Mouse (Mus musculus): Measurements from ENCODE around the gene Il12a. TPM values are rescaled to one million over a fixed set of nuclear protein-coding genes. Genes with fewer than 3 reads are reported as not detected.

Gene Il12a
- total and polyA plus RNA-seq, 3 experiments, result 3.8 to 12.3 (median 11.2) TPM

DNA sequence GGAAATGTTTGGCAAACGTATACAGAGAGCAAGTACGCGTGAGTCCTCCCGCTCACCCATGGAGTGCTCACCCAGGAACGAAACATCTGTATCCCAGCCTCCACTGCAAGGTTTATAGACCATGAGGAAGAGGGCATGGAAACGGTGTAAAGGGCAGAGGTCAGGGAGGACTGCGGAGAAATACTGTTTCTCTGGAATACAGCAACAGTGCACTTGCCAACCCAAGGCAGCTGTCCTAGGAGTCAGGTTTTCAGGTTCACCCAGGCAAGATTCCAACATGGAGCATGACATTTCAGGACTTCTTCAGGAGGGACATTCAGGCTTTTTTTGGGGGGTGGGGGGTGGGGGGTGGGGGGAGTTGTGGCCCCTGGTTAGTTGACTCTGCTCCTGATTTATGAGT is 1.1 kb upstream of the Il12a start:
- in situ Hi-C loops (cut with MboI; ENCODE audit: low pct_ligation_motif_present, low pct_unique_long_range_greater_than_20kb, low sequenced_read_pairs), result no loop called here
- dilution Hi-C loops (cut with MboI; ENCODE audit: extremely low pct_ligation_motif_present, extremely low pct_unique_long_range_greater_than_20kb, low sequenced_read_pairs), result no loop called here
- peaks cover 0 to under 1% of the 10 kb centered on the region in 2 experiments for H3K36me3 ChIP-seq (replicated peaks in 1 of 2; ENCODE audit: control insufficient read depth in 1 of 2, insufficient read depth in 1 of 2, low read length in 1 of 2)
- no peak overlapping the region for H3K4me2 ChIP-seq (ENCODE audit: insufficient read depth, low read depth, poor library complexity, severe bottlenecking)
- H3K27me3 ChIP-seq (replicated peaks), result no peaks in the 10 kb centered on the region
- no peaks in the 10 kb centered on the region for H3K9me3 ChIP-seq (replicated peaks; ENCODE audit: low read length)
- H3K79me2 ChIP-seq (replicated peaks; ENCODE audit: control insufficient read depth, extremely low read depth, insufficient read depth, poor library complexity, severe bottlenecking), result no peaks in the 10 kb centered on the region
- H3K9ac ChIP-seq (ENCODE audit: insufficient read depth, low read depth), result no peak overlapping the region
- no peak for TF ChIP-seq ZKSCAN1 (IDR thresholded peaks at IDR 0.05; ENCODE audit: borderline replicate concordance, low read depth, low read length)
- TF ChIP-seq MEF2A (IDR thresholded peaks at IDR 0.05; ENCODE audit: borderline replicate concordance, low read depth, low read length), result no peak
- no peak for TF ChIP-seq POLR2AphosphoS2 (IDR thresholded peaks at IDR 0.05; ENCODE audit: low read depth, low read length)
- TF ChIP-seq ZMIZ1 (IDR thresholded peaks at IDR 0.05; ENCODE audit: low read depth, low read length), result no peak
- no peak for TF ChIP-seq RCOR1 (conservative IDR thresholded peaks at IDR 0.05; ENCODE audit: low read depth, low read length)
- no peak for TF ChIP-seq PAX5 (IDR thresholded peaks at IDR 0.05; ENCODE audit: low read length)
- TF ChIP-seq ELF1 (IDR thresholded peaks at IDR 0.05; ENCODE audit: low read depth, low read length), result no peak
- TF ChIP-seq CHD1 (IDR thresholded peaks at IDR 0.05; ENCODE audit: low read depth, low read length), result no peak
- no peak for TF ChIP-seq MAFK (IDR thresholded peaks at IDR 0.05; ENCODE audit: insufficient replicate concordance, low read length)
- no peak overlapping the region for H3K4me3 ChIP-seq (replicated peaks in 1 of 3; ENCODE audit: low read depth in 2 of 3, low read length in 2 of 3, poor library complexity in 1 of 3)
- DNase-seq (ENCODE audit: extremely low read depth), result no peak
- peaks cover 6 to 27% of the 10 kb centered on the region in 2 experiments; a peak in 3 of 4 replicates for H3K4me1 ChIP-seq (ENCODE audit: control insufficient read depth in 1 of 2, insufficient read depth in 2 of 2)
- H3K27ac ChIP-seq (ENCODE audit: insufficient read depth, low read depth), result no peak overlapping the region

DNA sequence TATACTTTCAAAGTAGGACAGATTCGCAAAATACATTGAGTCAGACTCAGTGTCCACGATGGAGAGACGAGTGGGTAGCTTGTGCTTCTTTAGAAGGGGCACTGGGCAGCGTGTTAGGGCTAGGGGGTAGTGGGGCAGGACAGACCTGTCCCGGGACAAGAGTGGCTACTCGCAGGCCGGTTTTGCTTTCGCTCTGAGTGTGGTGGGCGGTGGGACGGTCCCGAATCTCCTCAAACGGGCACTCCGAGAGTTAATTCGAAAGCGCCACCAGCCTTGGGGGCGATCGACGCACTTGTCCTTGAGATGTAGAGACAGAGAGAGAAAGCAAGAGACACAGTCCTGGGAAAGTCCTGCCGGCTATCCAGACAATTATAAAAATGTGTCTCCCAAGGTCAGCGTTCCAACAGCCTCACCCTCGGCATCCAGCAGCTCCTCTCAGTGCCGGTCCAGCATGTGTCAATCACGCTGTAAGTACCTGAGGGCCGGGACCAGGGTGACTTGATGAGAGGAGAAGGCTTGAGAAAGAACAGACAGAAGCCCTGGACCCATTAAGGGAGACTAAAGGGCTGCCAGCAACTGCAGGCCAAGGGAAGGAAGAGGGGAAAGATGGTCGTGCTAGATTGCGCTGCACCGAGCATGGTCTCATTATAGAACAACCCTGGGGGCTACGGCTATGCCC is 795 bp downstream of the Il12a start:
- H3K36me3 ChIP-seq (replicated peaks in 1 of 2; ENCODE audit: control insufficient read depth in 1 of 2, insufficient read depth in 1 of 2, low read length in 1 of 2), result peaks cover 8 to 15% of the 10 kb centered on the region in 2 experiments
- peaks cover 11 to 45% of the 10 kb centered on the region in 2 experiments for H3K4me1 ChIP-seq (ENCODE audit: control insufficient read depth in 1 of 2, insufficient read depth in 2 of 2)
- no peaks in the 10 kb centered on the region for H3K9me3 ChIP-seq (replicated peaks; ENCODE audit: low read length)
- H3K9ac ChIP-seq (ENCODE audit: insufficient read depth, low read depth), result peak overlapping the region; percentile 66
- H3K4me3 ChIP-seq (replicated peaks in 1 of 3; ENCODE audit: low read depth in 2 of 3, low read length in 2 of 3, poor library complexity in 1 of 3), result peak overlapping the region; percentile 19 to 76 (median 56)
- H3K79me2 ChIP-seq (replicated peaks; ENCODE audit: control insufficient read depth, extremely low read depth, insufficient read depth, poor library complexity, severe bottlenecking), result no peaks in the 10 kb centered on the region
- dilution Hi-C loops (cut with MboI; ENCODE audit: extremely low pct_ligation_motif_present, extremely low pct_unique_long_range_greater_than_20kb, low sequenced_read_pairs) (no loop called here), in situ Hi-C loops (cut with MboI; ENCODE audit: low pct_ligation_motif_present, low pct_unique_long_range_greater_than_20kb, low sequenced_read_pairs) (loop anchor here (5.0 kb wide), 1 partner anchor 39 kb away; no protein-coding TSS in a partner anchor)
- H3K4me2 ChIP-seq (ENCODE audit: insufficient read depth, low read depth, poor library complexity, severe bottlenecking), result peak overlapping the region; percentile 71
- H3K27me3 ChIP-seq (replicated peaks), result no peaks in the 10 kb centered on the region
- H3K27ac ChIP-seq (ENCODE audit: insufficient read depth, low read depth), result peak overlapping the region; percentile 91
- no peak for TF ChIP-seq KAT2A (IDR thresholded peaks at IDR 0.05; ENCODE audit: insufficient replicate concordance, low read length)
- no peak for TF ChIP-seq POLR2AphosphoS2 (IDR thresholded peaks at IDR 0.05; ENCODE audit: low read depth, low read length)
- TF ChIP-seq CTCF (conservative IDR thresholded peaks at IDR 0.05 in 1 of 2, IDR thresholded peaks at IDR 0.05 in 1 of 2; ENCODE audit: low read depth in 2 of 2, low read length in 2 of 2), result 0 out of 4 replicates have a peak, but pooled peaks of 1 of the 2 experiments have one; percentile 7
- 0 out of 2 replicates have a peak, but pooled peaks have one; percentile 43 for TF ChIP-seq MXI1 (IDR thresholded peaks at IDR 0.05; ENCODE audit: low read depth, low read length)
- TF ChIP-seq ZC3H11A (IDR thresholded peaks at IDR 0.05; ENCODE audit: low read depth, low read length), result no peak
- peak; percentile 70 for TF ChIP-seq EP300 (IDR thresholded peaks at IDR 0.05; ENCODE audit: low read length)
- peak; percentile 62 for TF ChIP-seq BHLHE40 (IDR thresholded peaks at IDR 0.05; ENCODE audit: low read depth, low read length)
- TF ChIP-seq SMC3 (IDR thresholded peaks at IDR 0.05; ENCODE audit: low read depth, low read length), result no peak
- TF ChIP-seq GABPA (IDR thresholded peaks at IDR 0.05; ENCODE audit: insufficient replicate concordance, low read depth, low read length), result no peak
- no peak for TF ChIP-seq ZMIZ1 (IDR thresholded peaks at IDR 0.05; ENCODE audit: low read depth, low read length)
- TF ChIP-seq MAX (IDR thresholded peaks at IDR 0.05; ENCODE audit: low read length), result no peak
- no peak for TF ChIP-seq RAD21 (IDR thresholded peaks at IDR 0.05; ENCODE audit: low read depth, low read length)
- TF ChIP-seq MEF2A (IDR thresholded peaks at IDR 0.05; ENCODE audit: borderline replicate concordance, low read depth, low read length), result peak; percentile 75; the same call in 1 of the 2 replicates
- TF ChIP-seq USF2 (conservative IDR thresholded peaks at IDR 0.05; ENCODE audit: low read depth, low read length), result no peak
- TF ChIP-seq IRF4 (IDR thresholded peaks at IDR 0.05; ENCODE audit: low read depth, low read length), result peak; percentile 96
- 0 out of 2 replicates have a peak, but pooled peaks have one; percentile 17 for TF ChIP-seq MAZ (IDR thresholded peaks at IDR 0.05; ENCODE audit: low read depth, low read length)
- TF ChIP-seq TBP (conservative IDR thresholded peaks at IDR 0.05; ENCODE audit: low read depth, low read length), result 0 out of 2 replicates have a peak, but pooled peaks have one; percentile 36
- peak; percentile 45; the same call in 1 of the 2 replicates for TF ChIP-seq POLR2A (IDR thresholded peaks at IDR 0.05; ENCODE audit: low read depth, low read length)
- no peak for TF ChIP-seq NELFE (IDR thresholded peaks at IDR 0.05; ENCODE audit: low read depth, low read length)
- peak; percentile 67; the same call in 1 of the 2 replicates for TF ChIP-seq RCOR1 (conservative IDR thresholded peaks at IDR 0.05; ENCODE audit: low read depth, low read length)
- peak; percentile 68; the same call in 1 of the 2 replicates for TF ChIP-seq TCF12 (IDR thresholded peaks at IDR 0.05; ENCODE audit: low read depth, low read length)
- no peak for TF ChIP-seq NRF1 (IDR thresholded peaks at IDR 0.05; ENCODE audit: low read depth, low read length)
- DNase-seq (ENCODE audit: extremely low read depth), result no peak

Measured in CH12.LX (cell line).